Mouse (Mus musculus) lung, postnatal 14 days (tissue): Measurements from ENCODE around the gene Zscan20.

Source experiments
- DNase-seq: peaks from one replicate; pipeline ENCODE4 v3.0.0; 2021

Gene Zscan20

DNA sequence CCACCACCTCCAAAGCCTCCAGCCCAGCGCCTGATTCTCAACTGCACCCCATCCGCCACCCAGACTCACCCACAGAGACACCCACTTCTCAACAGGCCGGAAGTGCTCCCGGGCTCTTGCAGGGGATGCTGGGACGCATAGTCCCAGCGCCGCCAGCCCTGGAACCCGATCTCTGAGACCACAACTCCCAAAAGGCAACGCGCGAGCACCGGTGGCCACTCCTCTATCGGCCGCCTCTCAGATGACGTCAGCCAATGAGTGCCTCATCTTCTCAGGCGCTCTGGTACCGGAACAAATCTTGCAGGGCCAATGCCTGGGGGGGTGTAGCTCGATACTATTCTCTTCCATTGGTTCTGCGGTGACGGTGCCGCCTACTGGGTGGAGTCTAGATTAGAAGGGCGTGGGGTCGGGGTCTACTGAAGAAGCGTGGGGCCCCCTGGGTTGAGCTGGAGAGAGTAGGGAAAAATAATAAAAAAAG, at the start of gene Zscan20:
Zscan20 (minus strand) TSS at position 174 of the 478 bp plus-strand sequence.
- DNase-seq = peak; percentile 95

DNA sequence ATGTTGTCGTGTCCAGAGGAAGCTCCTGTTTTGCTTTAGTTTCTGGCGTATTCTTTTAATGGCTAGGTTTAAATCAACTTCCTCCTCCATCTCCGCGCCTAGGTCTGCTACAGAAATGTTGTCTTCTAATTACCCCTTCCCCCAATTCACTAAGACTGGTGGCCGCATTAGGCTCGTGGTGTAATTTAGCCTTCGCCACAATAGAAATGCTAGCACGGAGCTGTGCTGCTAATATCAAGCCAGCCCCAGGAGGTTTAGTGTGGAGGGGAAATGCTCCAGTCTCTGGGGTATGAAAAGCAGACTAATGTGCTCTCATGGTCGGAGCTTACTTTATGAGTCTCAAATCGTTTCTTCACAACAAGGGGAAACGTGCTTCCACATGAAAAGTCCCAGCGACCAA, 45.5 kb upstream of the Zscan20 start:
- DNase-seq = no peak

DNA sequence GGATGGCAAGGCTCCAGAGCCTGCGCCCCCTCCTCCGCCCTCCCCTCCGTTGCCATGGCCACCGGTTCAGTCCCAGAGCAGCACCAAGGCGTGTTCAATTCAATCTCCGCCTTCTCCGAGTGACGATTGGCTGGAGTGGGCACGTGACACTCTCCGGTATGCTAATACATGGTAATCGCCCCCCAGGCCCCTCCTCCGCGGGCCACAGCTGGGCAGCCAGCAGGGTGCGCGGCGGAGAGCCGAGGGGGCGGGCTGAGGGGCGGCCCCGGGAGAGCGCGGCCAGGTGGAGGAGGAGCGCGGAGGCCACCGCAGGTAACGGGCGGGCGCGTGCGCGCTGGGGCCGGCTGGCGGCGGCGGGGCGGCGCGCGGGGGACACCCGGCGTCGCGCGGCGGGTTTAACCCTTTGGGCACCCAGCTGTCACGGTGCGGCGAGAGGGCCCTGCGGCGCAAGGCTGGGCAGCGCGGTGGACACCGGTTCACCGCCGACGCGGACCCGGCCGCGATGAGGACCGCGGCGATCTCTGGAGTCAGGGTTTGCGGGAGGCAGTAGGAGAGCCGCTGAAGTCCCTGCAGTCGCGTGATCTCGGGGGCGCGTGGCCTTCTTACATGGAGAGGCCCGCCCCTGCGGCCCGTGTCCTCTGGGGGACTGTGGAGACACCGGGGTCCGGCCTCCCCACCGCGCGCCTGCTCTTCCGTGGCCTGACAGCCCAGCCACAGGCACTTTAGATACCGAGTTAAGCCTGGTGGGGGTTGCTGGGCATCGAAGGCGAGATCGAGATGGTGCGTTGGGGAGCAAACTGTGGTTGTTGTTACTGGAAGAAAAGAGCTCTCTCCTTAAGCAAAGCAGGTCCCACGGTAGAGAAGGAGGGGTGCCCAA, 44.8 kb upstream of the Zscan20 start, which contains the start of gene Phc2:
Phc2 (plus strand) TSS at position 198 of the 877 bp plus-strand sequence.
- peak; percentile 93 for DNase-seq

DNA sequence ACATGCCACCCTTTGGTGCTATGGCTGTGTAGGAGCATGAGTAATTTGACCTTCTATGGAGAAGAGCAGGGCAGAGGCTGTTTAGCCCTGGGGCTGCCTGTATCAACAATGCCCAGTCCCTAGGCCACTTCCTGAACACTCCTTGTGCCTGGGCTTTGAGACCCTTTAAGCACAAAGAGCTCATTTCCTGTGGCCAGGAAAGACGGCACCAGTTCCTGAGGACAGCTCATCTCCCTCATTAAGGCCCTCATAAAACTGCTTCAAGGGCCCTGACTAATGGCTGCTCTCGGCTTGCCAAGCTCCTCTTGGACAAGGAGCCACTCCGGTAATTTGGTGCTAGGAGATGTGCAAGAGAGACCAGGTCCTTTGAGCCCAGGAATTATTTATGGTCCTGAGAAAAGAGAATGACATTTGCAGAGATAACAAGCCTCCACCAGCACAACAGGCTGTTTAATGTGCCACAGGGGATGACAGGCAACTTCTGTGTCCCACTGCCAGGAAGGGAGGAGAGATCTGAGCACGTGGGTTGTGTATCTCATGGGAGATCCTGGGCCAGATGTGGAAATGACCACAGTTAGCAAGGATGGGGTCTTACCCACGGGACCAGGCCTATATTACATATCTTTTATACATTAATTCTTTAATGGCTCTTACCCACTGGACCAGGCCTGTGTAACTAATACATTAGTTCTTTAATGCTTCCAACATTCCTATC, 42.8 kb upstream of the Zscan20 start:
- peak; percentile 20 for DNase-seq

DNA sequence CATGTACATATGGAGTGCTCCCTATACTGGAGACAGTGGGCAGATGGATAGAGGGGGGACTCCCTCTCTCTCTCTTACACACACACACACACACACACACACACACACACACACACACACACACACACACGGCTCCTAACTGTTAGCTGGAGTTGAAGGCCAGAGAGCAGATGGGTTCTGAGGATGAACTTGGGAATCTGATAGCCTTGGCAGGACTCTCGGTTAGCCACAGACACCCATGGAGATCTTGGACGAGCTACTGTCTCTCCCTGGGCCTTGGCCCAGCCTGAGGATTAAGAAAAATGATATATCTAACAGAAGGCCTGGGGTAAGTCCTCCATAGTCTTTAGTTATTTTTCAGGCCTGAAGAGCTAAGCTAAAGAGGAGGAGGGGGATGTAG, 41.6 kb upstream of the Zscan20 start:
- DNase-seq = no peak

DNA sequence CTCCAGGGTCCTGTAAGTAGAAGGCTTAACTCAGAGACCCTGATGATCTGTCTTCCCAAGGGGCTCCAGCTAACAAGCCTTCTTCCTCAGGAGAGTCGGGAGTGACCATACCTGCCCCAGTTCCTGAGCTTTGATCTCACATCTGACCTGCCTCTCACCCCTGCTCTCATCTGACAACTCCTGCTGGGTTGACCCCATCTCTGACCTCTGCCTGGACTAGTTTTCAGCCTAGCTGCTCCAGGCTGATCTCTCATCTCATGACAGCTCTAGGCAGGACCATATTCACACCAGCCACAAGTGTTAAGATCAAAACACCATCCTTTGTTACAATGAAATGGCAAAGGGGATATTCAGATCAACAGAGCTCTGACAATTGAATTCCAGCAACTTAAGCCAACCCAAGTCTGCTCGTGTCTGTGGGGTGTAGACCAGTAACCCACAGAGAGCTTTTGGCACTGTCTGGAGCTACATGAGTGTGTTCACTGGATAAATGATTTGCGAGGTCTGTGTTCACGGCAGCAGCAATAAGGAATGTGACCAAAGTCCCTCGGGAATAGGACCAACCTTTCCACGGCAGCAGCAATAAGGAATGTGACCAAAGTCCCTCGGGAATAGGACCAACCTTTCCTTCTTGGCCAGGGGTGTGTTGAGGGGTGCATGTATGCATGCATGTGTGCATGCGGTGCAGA, 38.8 kb upstream of the Zscan20 start:
- DNase-seq = no peak

DNA sequence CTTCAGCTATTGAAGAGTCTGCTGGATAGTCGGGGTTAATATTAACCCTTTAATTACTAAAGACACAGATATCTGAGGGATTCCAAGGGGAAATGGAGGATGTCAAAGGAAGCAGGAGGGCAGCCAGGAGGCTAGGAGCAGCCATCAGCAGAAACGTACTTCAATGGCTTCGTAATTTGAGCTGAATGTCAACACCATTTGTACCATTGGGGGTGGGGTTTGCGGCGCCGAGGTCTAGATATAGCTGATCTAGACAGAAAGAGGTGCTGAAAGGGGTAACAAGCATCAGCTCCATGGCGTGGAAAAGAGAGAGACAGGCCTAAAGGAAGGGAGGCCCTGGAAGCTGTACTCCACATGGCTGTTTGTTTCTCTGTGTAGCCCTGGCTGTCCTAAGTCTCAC, 36.9 kb upstream of the Zscan20 start:
- DNase-seq = no peak

DNA sequence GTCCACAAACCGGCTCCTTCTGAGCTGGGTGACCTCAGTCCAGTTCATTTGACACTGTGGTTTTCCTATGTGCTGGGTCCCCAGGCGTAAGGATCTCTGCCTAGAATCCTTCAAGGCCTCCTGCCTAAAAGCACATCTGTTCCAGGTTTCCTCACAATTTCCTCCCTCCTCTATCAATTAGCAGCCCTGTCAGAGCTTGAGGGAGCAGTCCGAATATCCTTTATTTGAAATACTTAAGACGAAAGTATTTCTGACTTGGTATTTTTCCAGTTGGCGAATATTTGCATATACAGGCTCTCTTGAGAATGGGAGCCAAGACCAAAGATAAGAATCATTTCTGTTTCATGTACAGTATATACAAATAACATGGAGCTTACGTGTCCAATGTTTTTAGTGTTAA, 36.0 kb upstream of the Zscan20 start:
- DNase-seq = no peak

DNA sequence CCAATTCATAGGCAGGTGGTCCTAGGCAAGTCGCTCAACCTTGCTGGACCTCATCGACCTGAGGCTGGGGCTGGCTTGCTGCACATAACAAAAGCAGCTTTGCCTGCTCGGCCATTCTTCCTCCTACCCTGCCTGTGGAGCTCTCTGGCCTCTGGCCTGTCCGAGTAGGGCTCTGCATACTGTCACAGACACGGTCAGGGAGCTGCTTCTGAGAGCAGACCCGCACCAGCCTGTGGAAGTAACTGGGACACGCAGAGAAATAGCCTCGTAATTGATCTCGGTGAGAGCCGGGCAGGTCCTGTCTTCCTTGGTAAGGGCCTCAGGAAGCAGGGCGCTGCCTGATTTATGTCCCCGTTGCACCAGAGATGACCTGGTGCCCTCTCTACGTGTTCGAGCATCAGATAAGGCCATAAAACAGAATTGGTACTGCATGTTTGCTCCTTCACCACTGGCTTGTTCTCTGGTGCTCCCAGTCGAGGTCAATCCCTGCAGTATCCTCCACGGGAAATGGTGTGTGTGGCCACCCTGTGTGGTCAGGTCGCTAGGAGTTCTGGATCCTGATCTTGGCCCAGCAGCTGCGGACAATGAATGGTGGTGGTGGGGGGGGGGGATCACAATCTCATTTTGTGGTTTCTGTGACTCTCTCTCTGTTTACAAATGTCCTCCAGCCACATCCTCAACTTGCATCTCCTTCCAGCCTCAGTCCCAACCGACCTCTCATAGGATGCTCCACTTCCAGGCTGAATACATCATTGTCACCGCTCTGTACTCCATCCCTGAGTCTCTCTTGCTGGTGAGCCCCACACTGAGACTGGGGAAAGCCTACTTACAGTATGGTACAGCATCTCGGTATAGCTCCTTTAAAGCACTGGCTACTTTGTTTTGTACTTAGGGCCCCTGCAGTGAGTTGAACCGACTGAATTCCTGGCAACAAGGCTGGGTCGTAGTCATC, 32.1 kb upstream of the Zscan20 start:
- no peak for DNase-seq

DNA sequence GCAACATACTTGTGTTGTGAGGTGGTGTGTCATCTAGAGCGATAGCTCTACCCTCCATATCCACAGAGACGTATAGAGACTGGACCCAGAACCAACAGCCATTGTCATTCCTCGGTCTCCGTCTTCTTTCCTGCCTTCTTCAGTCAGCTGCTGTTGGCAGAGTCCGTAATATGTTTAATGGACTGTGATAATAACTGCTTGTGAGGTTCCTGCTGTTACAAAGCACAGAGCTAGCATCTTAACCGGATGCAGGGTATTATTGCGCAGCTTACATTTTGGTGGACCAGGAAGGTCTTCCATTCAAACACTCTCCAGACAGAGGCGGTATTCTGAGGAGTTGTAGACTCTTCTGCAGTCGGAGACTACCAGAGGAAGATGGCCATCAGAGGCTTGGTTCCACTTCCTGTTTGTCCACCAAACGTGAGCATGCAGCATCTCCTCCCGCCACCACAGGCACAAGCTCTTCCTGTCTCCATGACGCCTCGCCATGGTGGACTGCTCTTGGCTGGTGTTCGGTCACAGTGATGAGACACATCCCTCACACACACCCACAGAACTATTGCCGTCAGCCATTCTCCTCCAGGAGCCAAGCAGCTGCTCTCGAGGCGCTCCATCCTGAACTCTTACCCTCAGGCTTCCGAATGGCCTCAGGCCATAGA, 28.5 kb upstream of the Zscan20 start:
- no peak for DNase-seq

DNA sequence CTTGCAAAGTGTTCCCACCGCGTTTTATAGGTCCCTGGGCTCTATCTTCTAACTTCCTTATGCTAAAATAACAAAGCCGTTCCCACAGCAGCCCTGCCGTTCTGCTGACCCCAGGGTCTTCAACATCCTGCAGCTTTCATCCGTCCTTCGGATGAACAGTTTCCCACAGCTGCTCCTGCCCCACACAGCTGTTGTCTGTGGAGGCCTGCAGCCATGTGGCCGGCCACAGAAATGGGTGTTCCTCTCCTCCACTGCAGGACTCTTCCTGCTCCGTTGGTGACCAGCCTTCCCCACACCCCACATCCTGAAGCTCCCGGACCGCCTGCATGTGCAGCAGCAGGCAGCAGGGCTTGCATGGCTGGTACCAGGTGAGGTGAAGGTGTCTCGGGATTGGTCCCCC, 27.4 kb upstream of the Zscan20 start:
- peak; percentile 16 for DNase-seq

DNA sequence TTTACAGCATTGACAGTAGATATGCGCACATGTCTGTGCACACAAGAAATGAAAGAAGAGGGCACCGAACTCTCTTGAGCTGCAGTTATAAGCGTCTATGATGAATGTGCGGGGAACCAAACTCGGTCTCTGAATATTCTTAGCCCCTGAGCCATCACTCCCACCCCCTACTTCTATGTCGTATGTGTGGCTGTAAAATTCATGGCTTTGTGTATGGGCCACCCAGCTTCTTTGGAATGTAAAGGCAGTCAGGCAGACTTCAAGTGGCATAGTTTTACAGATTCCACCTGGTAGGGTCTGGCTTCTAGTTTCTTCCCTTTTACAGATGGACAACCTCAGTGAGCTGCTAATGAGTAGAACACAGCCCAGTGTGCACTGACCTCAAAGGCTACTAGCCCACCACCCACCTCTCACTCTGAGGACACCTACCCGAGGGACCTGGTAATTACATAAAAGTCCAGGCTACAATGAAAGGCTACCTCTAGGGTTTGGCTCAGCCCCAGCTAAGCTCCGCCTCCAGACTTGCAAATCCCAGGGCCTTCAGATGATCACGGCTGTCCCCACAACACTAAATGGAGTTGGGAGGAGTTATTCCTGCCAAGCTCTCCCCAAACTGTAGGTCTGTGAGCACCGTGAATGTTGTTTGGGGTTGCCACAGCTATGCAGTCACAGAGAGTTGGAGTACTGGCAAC, 26.1 kb upstream of the Zscan20 start:
- DNase-seq = no peak

DNA sequence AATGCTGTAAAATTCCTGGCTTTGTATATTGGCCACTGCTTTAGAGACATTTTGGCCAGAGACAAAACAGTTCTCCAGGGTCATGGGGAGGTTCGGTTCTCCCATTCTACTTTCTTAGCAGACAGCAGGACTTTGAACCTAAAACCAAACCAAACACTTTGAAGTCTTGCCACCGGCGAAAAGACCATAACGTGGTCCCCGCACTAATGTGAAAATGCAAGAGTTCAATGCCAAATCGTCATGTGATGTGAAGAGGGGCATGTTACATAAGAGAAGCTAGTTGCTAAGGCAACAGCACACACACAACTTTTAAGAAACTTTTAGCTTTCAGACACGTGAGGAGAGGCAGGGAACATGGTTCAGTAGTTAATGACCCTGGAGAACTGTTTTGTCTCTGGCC, 25.6 kb upstream of the Zscan20 start:
- DNase-seq = no peak

DNA sequence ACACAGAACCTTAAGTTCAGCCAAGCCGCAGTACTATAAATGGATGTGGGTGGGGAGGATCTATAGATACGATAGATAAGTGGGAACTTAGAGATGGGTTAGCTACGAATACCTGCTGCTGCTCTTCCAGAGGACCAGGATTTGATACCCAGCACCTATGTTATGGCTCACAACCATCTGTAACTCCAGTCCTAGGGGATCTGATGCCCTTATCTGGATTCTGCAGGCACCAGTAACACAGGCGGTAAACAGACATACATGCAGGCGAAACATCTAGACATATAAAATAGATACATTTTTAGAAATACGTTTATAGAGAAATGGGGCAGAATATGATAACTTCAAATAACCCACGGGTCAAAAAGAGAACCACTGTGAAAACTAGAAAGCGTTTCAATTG, 11.2 kb upstream of the Zscan20 start:
- DNase-seq = no peak

DNA sequence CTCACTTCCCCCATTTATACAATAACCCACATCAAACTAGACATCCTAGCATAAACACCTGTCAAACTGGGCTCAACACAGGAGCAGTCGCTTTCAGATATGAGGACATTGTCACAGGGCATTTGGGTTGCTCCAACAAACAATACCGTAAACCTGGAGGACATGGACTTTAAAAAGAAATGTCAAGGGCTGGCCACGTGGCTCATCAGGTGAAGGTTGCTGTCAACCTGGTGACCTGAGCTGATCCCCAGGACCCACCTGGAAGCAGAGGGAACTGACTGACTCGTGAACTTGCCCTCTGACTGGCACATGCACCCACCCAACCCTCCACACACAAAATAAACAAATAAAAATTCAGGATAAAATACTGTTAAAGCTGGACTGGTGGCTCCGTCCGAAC, 10.7 kb upstream of the Zscan20 start:
- no peak for DNase-seq

DNA sequence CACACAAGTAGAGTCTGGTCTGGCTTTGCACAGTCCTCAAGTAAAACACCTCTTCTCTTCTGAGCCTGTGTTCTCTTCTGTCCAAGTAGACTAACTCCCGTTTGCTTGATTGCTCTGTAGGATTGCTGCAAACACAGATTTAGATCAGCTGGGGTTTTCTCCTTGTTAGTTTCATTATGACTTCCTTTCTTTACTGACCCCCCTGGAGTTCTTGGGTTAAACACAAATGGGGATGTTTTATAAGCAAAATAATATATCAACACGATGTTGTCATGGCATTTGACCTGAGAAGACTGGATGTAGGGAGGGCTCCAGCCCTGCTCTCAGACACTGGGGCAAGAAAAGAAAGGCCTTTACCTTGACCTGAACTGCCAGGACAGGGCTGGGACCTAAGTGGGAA, 9.1 kb upstream of the Zscan20 start:
- DNase-seq = no peak

DNA sequence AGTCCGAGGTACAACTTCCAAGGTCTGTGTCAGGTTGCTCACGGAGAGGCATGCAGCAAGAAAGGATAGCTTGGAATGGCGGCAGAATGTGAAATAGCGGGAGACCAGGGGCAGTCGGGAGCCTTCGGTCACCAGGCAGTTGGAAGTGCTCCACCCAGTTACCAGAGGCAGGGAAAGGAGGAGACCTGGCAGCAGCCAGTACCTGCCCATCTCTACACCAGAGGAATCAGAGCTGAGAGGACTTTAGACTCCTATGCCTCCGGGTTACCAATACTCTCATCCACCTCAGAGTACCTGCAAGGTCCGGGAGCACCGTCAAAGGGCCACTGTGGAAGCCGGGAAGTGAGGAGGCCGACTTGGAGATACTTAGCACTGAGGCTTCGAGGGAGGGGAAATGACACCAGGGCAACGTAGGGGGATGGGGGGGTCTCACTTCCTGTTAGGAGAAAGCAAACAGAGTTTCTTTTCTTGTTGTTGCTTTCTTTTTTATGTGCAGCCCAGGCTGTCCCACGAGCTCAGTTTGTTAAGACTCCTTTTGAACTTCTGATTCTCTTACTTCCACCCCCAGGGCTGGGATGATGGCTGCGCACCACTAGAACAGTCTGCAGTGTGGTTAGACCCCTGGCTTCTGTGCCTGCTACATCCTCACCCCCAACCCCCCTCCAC, 8.5 kb upstream of the Zscan20 start, which contains the start of gene Tlr12:
Tlr12 (minus strand) TSS at position 374 of the 666 bp plus-strand sequence.
- no peak for DNase-seq

DNA sequence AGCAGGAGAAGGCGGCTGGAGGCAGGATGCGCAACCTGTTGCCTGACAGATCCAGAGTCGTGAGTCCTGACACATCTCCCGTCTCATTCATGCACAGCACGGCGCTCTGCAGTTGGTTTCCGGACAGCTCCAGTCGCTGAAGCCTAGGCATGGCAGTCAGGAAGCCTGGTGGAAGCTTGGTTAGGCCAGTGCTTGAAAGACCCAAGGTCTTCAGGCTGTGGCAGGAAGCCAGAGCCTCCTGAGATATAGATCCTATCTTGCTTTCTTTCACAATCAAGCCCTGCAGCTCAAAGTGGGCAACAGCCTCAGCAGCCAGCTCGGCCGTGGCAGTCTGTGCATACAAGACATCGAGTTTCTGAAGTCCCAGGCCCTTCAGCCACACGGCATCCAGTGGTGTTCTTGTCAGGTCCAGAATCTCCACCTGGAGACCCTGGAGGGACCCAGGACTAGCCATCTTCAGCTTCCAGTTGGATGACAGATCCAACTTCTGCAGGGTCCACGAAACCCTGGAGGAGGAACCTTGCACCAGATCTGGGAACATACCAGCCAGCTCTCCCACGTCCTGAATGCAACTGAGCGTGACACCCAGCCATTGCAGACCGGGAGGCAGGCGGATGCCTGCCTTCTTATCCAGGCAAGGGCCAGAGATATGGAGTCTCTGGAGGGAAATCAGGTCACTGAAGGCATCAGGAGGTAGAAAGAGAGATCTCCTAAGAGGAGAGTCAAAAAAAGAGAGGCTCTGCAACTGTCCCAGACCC, 7.6 kb upstream of the Zscan20 start:
- DNase-seq = no peak

DNA sequence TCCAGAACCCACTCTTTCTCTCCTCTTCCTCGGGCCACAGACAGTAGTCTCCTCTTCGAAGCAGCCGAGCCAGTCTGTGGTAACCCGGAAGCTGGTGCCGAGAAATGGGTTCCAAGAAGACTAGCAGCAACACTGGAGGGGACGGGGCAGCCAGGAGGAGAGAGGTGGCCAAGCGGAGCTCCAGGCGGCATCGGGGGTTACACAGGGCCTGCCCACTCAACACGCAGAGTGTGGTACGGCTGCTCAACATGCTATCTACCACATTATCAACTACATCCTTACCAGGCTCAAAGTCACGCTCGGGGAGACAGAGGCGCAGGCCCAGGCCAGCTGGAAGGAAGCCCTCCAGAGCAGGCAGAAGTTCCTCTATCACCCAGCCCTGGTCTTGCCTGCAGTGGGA, 5.9 kb upstream of the Zscan20 start:
- DNase-seq = no peak

DNA sequence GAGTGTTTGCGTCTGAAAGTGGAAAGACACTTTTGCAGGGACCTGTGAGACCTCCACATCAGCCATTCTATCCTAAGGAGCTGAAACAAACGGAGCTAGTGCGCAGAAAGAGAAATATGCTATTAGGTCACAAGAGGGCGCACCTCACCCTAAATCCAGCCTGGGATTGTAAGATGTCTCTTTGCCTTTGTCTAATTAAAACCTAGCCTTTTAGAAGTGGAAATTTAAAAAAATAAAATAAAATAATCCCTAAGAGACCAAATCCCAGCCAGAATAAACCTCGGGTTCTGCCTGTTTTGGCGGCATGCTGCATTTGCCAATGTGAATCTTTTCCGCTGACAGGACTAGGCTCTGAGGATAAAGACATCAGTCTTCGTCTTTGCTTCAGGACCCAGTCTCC, 3.4 kb upstream of the Zscan20 start:
- DNase-seq = peak; percentile 58
